Mouse (Mus musculus): ENCODE data around the gene Poc5. TPM values are rescaled to one million over a fixed set of nuclear protein-coding genes. Genes with fewer than 3 reads are reported as not detected.

Gene Poc5
- 3.2 and 4.1 TPM in 2 replicates for polyA plus RNA-seq (2012; rRNA removed)

GRCm38 (mm10) chr13:96388042-96388888 lies at the start of gene Poc5:
Gene Poc5, plus strand, starts transcription at chr13:96388294.

Other genes with a start within 250 kb of the Poc5 start
- 1.8 and 3.6 TPM in 2 replicates for gene Ankdd1b, start 82.9 kb downstream of the Poc5 start, polyA plus RNA-seq (2012; rRNA removed)
- gene Gm17622, start 102.4 kb downstream of the Poc5 start, polyA plus RNA-seq (2012; rRNA removed) = not detected in 2 replicates
- gene Polk, start 154.3 kb downstream of the Poc5 start, polyA plus RNA-seq (2012; rRNA removed) = 1.1 and 1.2 TPM in 2 replicates
- gene Col4a3bp, start 154.3 kb downstream of the Poc5 start, polyA plus RNA-seq (2012; rRNA removed) = 14.7 and 21.7 TPM in 2 replicates

Data from colon, adult 2 months (tissue).